Mouse (Mus musculus) heart, embryonic 11.5 days (tissue): Measurements from ENCODE around the gene Uts2r. TPM values are rescaled to one million over a fixed set of nuclear protein-coding genes. Genes with fewer than 3 reads are reported as not detected.

Source experiments
- ATAC-seq: fragments of 200-750 bp; cut with Nextera tagmentation; replicated peaks from 2 replicates; pipeline ENCODE4 v1.8.0; 2017; ENCODE audit warnings: moderate library complexity; ENCODE audit not compliant: insufficient number of reproducible peaks, low FRiP score, low TSS enrichment
- H3K27ac ChIP-seq: fragments of 300-500 bp; sonication (generic); 2 replicates; pipeline ENCODE4 v1.5.1; 2014; ENCODE audit warnings: mild to moderate bottlenecking, low read depth, low read length
- H3K27me3 ChIP-seq: fragments of 300-500 bp; sonication (generic); 2 replicates; pipeline ENCODE4 v1.6.1; 2014; ENCODE audit warnings: mild to moderate bottlenecking, low read length, mixed read lengths; ENCODE audit not compliant: control insufficient read depth, insufficient read depth
- H3K36me3 ChIP-seq: fragments of 300-500 bp; sonication (generic); 2 replicates; pipeline ENCODE4 v1.6.1; 2014; ENCODE audit warnings: mild to moderate bottlenecking, low read length, moderate library complexity, mixed read lengths; ENCODE audit not compliant: control insufficient read depth, insufficient read depth
- H3K4me1 ChIP-seq: fragments of 300-500 bp; sonication (generic); 2 replicates; pipeline ENCODE4 v1.6.1; 2014; ENCODE audit warnings: low read length; ENCODE audit not compliant: control insufficient read depth, insufficient read depth
- H3K4me2 ChIP-seq: fragments of 300-500 bp; sonication (generic); 2 replicates; pipeline ENCODE4 v1.6.1; 2014; ENCODE audit warnings: mild to moderate bottlenecking, moderate library complexity
- H3K4me3 ChIP-seq: fragments of 300-500 bp; sonication (generic); 2 replicates; pipeline ENCODE4 v1.5.1; 2014; ENCODE audit warnings: low read depth, low read length
- H3K9ac ChIP-seq: fragments of 300-500 bp; sonication (generic); 2 replicates; pipeline ENCODE4 v1.6.1; 2014; ENCODE audit warnings: mild to moderate bottlenecking, low read depth, low read length, moderate library complexity
- H3K9me3 ChIP-seq: fragments of 300-500 bp; sonication (generic); replicated peaks from 2 replicates; pipeline ENCODE4 v1.6.1; 2016; ENCODE audit warnings: low read length; ENCODE audit not compliant: control insufficient read depth
- WGBS: fragments of 180-500 bp; shearing (Covaris S2); extraction: QIAGEN DNeasy Blood & Tissue Kit; methylation state at CpG from one replicate; pipeline ENCODE4 v1.1.7; 2014; ENCODE audit not compliant: insufficient replicate concordance; 5-methylcytosine and 5-hydroxymethylcytosine counted together
- polyA plus RNA-seq: library from polyadenylated mRNA; unstranded; fragments of >200 nt; fragmentation: Nextera tagmentation; extraction: Ambion mirVana; gene quantifications from 2 replicates; pipeline ENCODE4 v1.2.1, GENCODE M21; 2014

Uts2r gene
- polyA plus RNA-seq, 1 experiment from 2014 or later, result not detected

DNA sequence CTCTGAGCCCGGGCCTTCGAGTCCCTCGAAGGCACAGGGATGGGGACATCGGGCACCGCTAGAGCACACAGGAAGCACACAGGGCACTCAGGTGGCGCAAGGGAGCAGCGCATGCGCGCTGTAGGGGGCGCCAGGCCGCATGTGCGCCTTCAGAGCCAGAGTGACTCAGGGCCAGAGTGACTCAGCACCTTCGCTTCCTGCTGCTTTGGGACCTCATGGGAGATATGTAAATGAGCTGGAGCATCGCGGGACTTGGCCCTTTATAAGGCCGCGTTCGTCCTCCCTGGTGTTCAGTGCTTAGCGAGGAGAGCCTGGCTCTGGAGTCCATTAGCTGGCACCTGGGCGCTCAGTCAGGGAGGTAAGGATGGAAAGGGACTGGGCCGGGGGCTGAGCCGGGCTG, 14.2 kb upstream of the Uts2r start, which contains the start of gene Tex19.1:
TSS of gene Tex19.1 (plus strand) at position 279 of the 400 bp plus-strand sequence.
- no peak within 1 kb of the TSS for H3K4me3 ChIP-seq
- H3K9ac ChIP-seq, result no peak within 1 kb of the TSS
- H3K36me3 ChIP-seq, result no peaks in the 10 kb centered on the region
- H3K4me2 ChIP-seq, result no peak within 1 kb of the TSS
- H3K27me3 ChIP-seq, result no peaks in the 10 kb centered on the region
- H3K4me1 ChIP-seq, result no peaks in the 10 kb centered on the region
- no peak within 1 kb of the TSS for H3K27ac ChIP-seq
- no peak for ATAC-seq
- H3K9me3 ChIP-seq, result no peaks in the 10 kb centered on the region
- 89% methylated on average over 22 of the region's 22 CpGs for WGBS

DNA sequence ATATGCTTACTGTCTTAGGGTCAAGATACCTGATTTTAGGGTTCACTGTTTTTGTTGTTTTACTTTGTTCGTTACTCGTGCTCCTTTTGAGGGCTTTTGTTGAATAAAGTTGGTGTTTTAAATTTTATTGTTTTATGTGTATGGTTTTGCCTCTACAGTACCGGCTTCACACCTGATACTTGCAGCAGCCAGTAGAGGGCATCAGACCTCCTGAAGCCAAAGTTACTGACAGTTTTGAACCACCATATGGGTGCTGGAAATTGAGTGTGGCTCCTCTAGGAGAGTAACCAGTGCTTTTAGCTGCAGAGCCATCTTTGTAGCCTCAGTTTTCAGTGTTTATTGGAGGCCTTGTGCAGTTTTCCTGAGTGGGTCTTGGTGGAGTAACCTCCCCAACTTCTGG, 11.9 kb upstream of the Uts2r start:
- H3K4me1 ChIP-seq, result no peaks in the 10 kb centered on the region
- ATAC-seq, result no peak
- no peak overlapping the region for H3K27ac ChIP-seq
- 67% methylated on average over 3 of the region's 3 CpGs for WGBS
- no peak overlapping the region for H3K4me3 ChIP-seq
- H3K36me3 ChIP-seq, result no peaks in the 10 kb centered on the region
- no peak overlapping the region for H3K4me2 ChIP-seq
- H3K9ac ChIP-seq, result no peak overlapping the region
- H3K27me3 ChIP-seq, result no peaks in the 10 kb centered on the region
- H3K9me3 ChIP-seq, result no peaks in the 10 kb centered on the region

DNA sequence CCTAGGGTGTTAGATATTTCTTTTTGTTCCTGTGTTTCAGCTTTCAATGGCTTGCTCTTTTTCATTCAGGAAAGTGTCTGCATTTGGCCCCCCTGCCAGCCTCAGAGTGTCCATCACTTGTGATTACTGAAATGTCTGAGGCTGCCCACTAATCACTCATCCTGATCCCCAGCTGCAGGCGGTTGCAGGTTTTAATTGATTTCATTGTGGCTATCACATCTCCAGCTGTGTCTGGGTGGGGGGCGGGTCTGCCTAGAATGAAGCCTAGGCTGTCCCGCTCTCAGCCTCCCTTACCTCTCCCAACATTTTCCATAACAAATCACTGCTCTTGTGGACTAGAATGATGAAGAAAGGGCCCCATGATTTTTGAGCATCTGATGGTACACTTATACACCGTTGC, 5.9 kb upstream of the Uts2r start:
- Histone ChIP-seq H3K4me1 (peaks cover 6% of the 10 kb centered on the region; the same call in 1 of the 2 replicates), H3K27ac (no peak overlapping the region), H3K9ac (no peak overlapping the region), H3K36me3 (no peaks in the 10 kb centered on the region), H3K4me3 (no peak overlapping the region), H3K9me3 (no peaks in the 10 kb centered on the region), H3K4me2 (no peak overlapping the region), H3K27me3 (peaks cover 36% of the 10 kb centered on the region)
- 34% methylated on average over 4 of the region's 4 CpGs for WGBS
- no peak for ATAC-seq

DNA sequence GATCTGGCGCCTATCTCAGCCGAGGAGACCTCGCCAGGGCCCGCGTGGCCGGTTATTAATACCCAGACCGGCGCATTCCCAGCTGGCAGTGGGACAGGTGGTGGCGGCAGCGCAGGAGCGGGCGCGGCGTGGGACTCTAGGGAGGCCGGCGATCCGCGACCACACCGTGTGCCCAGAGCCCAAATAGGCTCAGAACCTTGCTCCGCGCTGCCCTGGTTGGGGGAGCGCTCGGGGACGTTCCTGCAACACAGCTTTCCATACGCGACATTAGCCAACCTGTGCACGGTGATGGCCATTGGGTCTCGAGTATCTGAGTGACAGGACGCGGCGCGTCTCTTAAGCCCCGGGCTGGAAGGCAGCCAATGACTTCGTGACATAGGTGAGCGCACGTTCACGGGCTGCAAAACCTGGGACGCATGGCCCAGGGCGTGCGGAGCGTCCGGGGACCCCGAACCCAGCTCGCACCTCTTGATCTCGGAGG, 3.6 kb upstream of the Uts2r start:
- under 1% methylated on average over 45 of the region's 45 CpGs for WGBS
- H3K4me1 ChIP-seq, result peaks cover 6% of the 10 kb centered on the region; the same call in 1 of the 2 replicates
- no peaks in the 10 kb centered on the region for H3K9me3 ChIP-seq
- H3K4me3 ChIP-seq, result peak overlapping the region; percentile 44
- H3K27ac ChIP-seq, result no peak overlapping the region
- H3K36me3 ChIP-seq, result no peaks in the 10 kb centered on the region
- peaks cover 38% of the 10 kb centered on the region for H3K27me3 ChIP-seq
- peak overlapping the region; percentile 76 for H3K4me2 ChIP-seq
- no peak for ATAC-seq
- H3K9ac ChIP-seq, result no peak overlapping the region; the same call in 1 of the 2 replicates

DNA sequence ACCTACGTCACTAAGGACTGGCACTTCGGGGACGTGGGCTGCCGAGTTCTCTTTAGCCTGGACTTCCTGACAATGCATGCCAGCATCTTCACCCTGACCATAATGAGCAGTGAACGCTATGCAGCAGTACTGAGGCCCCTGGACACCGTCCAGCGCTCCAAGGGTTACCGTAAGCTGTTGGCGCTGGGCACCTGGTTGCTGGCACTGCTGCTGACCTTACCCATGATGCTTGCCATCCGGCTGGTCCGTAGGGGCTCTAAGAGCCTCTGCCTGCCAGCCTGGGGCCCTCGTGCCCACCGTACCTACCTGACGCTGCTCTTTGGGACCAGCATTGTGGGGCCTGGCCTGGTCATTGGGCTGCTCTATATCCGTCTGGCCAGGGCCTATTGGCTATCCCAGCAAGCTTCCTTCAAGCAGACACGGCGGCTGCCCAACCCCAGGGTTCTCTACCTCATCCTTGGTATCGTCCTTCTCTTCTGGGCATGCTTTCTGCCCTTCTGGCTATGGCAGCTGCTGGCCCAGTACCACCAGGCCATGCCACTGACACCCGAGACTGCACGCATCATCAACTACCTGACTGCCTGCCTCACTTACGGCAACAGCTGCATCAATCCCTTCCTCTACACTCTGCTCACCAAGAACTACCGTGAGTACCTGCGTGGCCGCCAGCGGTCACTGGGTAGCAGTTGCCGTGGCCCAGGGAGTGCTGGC, 720 bp downstream of the Uts2r start:
- no peak overlapping the region for H3K27ac ChIP-seq
- no peak for ATAC-seq
- peaks cover 6% of the 10 kb centered on the region; the same call in 1 of the 2 replicates for H3K4me1 ChIP-seq
- no peaks in the 10 kb centered on the region for H3K36me3 ChIP-seq
- 87% methylated on average over 26 of the region's 26 CpGs for WGBS
- H3K9me3 ChIP-seq, result no peaks in the 10 kb centered on the region
- H3K27me3 ChIP-seq, result peaks cover 26% of the 10 kb centered on the region
- H3K4me2 ChIP-seq, result no peak overlapping the region
- no peak overlapping the region for H3K9ac ChIP-seq
- no peak overlapping the region for H3K4me3 ChIP-seq

DNA sequence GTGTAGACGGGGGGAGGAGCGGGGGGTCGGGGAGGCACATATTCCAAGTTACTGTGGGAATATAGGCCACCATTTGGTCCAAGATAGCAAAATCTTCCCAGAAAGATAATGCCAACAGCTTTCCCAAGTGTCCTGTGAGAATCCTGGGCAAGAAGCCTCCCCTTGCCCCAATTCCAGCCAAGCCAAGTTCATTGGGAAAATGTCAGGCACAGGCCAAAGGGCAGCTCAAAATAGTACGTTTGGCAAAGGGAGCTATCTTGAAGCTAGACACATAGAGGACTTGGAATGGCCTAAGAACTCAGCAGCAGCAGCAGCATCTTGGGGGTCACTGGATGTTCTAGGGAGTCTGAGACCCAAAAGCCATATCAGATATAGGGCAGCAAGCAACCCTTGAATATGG, 3.7 kb downstream of the Uts2r start:
- no peaks in the 10 kb centered on the region for H3K9me3 ChIP-seq
- no peak overlapping the region for H3K27ac ChIP-seq
- no peak for ATAC-seq
- no peak overlapping the region for H3K4me3 ChIP-seq
- WGBS, result 68% methylated on average over 4 of the region's 4 CpGs
- no peak overlapping the region for H3K4me2 ChIP-seq
- H3K9ac ChIP-seq, result no peak overlapping the region
- no peaks in the 10 kb centered on the region for H3K4me1 ChIP-seq
- H3K36me3 ChIP-seq, result no peaks in the 10 kb centered on the region
- peaks cover 2% of the 10 kb centered on the region; the same call in 1 of the 2 replicates for H3K27me3 ChIP-seq

DNA sequence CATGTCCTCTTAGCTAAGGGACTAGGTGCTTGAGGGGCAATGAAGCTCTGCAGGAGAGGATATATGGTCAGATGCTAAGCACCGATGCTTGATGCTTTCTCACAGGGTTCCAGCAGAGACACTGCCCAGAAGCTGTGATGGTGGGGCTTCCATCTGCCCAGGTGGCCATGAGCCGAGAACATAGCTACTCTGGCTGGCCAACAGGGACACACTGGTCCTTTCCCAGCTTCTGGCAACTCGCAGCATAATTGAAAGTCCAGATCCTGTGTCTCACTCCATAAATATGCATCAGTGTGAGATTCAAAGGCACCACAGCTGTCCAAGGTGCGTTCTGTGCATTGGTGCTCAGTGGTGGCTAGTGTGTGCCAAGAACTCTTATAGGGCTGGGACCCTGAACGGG, 13.1 kb downstream of the Uts2r start:
- Histone ChIP-seq H3K9ac (no peak overlapping the region), H3K4me1 (no peaks in the 10 kb centered on the region), H3K4me3 (no peak overlapping the region), H3K27me3 (no peaks in the 10 kb centered on the region), H3K36me3 (no peaks in the 10 kb centered on the region), H3K27ac (no peak overlapping the region), H3K9me3 (no peaks in the 10 kb centered on the region), H3K4me2 (no peak overlapping the region)
- WGBS, result 78% methylated on average over 5 of the region's 5 CpGs
- ATAC-seq, result no peak

DNA sequence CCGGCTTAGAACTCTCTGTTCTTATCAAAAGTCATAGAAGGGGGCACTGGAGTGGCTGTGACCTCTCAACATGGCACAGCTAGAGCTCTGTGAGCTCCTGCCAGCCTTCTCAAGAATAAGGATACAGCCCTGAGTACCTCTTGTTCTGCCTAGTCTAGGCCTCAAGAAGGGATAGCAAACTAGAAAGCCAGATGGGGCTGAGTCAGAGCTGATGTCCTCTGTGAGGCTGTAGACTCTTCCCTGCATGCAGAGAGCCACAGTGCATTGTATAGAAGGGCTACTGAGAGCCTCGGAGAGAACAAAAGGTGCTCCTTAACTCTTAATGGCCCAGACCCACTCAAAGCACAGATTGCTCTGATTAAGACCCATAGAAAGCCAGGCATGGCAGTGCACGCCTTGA, 14.2 kb downstream of the Uts2r start:
- no peak for ATAC-seq
- no peaks in the 10 kb centered on the region for H3K9me3 ChIP-seq
- no peaks in the 10 kb centered on the region for H3K36me3 ChIP-seq
- H3K4me3 ChIP-seq, result no peak overlapping the region
- no peak overlapping the region for H3K27ac ChIP-seq
- H3K4me2 ChIP-seq, result no peak overlapping the region
- 51% methylated on average over 3 of the region's 3 CpGs for WGBS
- H3K9ac ChIP-seq, result no peak overlapping the region
- no peaks in the 10 kb centered on the region for H3K4me1 ChIP-seq
- no peaks in the 10 kb centered on the region for H3K27me3 ChIP-seq
